Mouse (Mus musculus): ENCODE data around the gene Ptgs1.

DNA sequence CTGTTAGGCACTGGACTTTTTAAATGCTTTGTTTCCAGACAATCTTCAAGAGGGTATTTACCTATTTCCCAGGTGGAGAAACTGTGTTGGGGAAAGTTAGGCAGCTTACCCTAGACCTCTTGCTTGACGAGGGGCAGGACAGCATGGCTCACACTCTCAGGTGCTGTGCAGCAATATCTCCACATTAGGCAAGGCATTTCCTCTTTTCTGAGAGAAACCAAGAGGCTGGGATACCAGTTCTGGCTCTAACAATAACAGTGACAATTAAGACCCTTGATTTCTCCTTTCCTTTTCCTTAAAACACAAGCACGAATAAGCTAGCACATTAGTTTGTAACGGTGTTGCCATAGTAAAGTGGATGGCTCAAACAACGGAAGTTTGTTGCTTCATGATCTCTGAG lies 40.9 kb downstream of the Ptgs1 start:
- TF ChIP-seq CTCF (IDR thresholded peaks at IDR 0.05; ENCODE audit: extremely low read depth, insufficient read length, insufficient replicate concordance, low read depth, low read length) (no peak), POLR2A (IDR thresholded peaks at IDR 0.05; ENCODE audit: low read depth, low read length) (no peak)

All from small intestine, adult 2 months (tissue).